Mouse (Mus musculus) embryonic facial prominence, embryonic 12.5 days (tissue): Measurements from ENCODE around the gene Atp4b. TPM values are rescaled to one million over a fixed set of nuclear protein-coding genes. Genes with fewer than 3 reads are reported as not detected.

Experiments
- ATAC-seq: fragments of 200-750 bp; cut with Nextera tagmentation; 2 replicates; pipeline ENCODE4 v1.8.0; 2017; ENCODE audit not compliant: insufficient number of reproducible peaks, insufficient read depth, low FRiP score, low TSS enrichment
- H3K27ac ChIP-seq: fragments of 300-500 bp; sonication (generic); 2 replicates; pipeline ENCODE4 v1.5.1; 2016; ENCODE audit warnings: mild to moderate bottlenecking
- H3K27me3 ChIP-seq: fragments of 300-500 bp; sonication (generic); 2 replicates; pipeline ENCODE4 v1.6.1; 2016; ENCODE audit warnings: mild to moderate bottlenecking, moderate library complexity
- H3K36me3 ChIP-seq: fragments of 300-500 bp; sonication (generic); 2 replicates; pipeline ENCODE4 v1.6.1; 2016; ENCODE audit warnings: mild to moderate bottlenecking
- H3K4me1 ChIP-seq: fragments of 300-500 bp; sonication (generic); 2 replicates; pipeline ENCODE4 v1.6.1; 2016
- H3K4me2 ChIP-seq: fragments of 300-500 bp; sonication (generic); replicated peaks from 2 replicates; pipeline ENCODE4 v1.6.1; 2016; ENCODE audit warnings: mild to moderate bottlenecking, moderate library complexity
- H3K4me3 ChIP-seq: fragments of 300-500 bp; sonication (generic); 2 replicates; pipeline ENCODE4 v1.5.1; 2016; ENCODE audit warnings: mild to moderate bottlenecking
- H3K9ac ChIP-seq: fragments of 300-500 bp; sonication (generic); 2 replicates; pipeline ENCODE4 v1.6.1; 2016; ENCODE audit warnings: mild to moderate bottlenecking, moderate library complexity
- H3K9me3 ChIP-seq: fragments of 300-500 bp; sonication (generic); 2 replicates; pipeline ENCODE4 v1.6.1; 2016; ENCODE audit warnings: mild to moderate bottlenecking, moderate library complexity
- WGBS: fragments of 180-500 bp; shearing (Covaris S2); methylation state at CpG from one replicate; pipeline ENCODE4 v1.1.7; 2016; 5-methylcytosine and 5-hydroxymethylcytosine counted together
- polyA plus RNA-seq: library from polyadenylated mRNA; unstranded; fragments of >200 nt; fragmentation: Nextera tagmentation; extraction: Ambion mirVana; gene quantifications from 2 replicates; pipeline ENCODE4 v1.2.1, GENCODE M21; 2016

The Atp4b gene
- not detected in 2 replicates for polyA plus RNA-seq

DNA sequence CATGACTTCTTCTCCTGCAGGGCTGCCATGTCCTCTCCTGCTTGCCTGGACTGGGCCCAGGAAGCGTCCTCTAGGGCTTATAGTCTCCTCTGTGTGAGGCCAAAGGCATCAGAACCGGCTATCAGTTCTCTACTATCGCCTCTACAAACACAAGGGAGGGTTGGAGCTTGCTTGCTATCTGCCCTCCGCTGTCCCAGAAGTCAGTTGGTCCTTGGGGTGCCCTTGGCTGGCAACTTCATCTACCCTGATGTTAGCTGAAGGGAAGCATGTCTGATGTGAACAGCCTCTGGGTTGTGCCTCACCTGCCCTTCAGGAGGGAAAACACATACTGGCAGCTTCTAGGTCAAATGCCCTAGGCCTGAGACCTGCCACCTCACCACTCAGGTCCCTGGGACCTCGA, at the start of gene Atp4b:
Gene Atp4b (minus strand): TSS at position 101 of the 400 bp plus-strand sequence.
- no peak for ATAC-seq
- Histone ChIP-seq H3K4me3 (no peak within 1 kb of the TSS), H3K4me2 (no peak within 1 kb of the TSS), H3K27ac (no peak within 1 kb of the TSS), H3K9ac (no peak within 1 kb of the TSS), H3K9me3 (no peaks in the 10 kb centered on the region), H3K27me3 (no peaks in the 10 kb centered on the region), H3K4me1 (no peaks in the 10 kb centered on the region), H3K36me3 (no peaks in the 10 kb centered on the region)
- WGBS, result 86% methylated on average over 5 of the region's 5 CpGs

DNA sequence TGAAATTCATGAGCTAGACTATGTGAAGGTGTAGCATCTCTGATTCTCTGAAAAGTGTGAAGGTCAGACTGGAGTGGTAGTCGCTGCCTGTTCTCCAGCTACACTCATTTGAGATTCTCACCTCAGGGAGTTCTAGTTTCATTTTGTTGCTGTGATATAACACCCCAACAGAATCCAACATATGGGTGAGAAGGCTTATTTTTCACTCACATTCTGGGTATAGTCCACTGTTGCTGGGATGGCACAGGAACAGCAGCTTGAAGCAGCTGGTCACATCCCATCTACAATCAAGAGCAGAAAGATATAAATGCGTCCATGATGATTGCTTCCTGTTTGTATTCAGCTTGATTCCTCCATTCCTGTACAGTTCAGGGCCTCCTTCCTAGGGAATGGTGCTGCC, 45.5 kb upstream of the Atp4b start:
- ATAC-seq, result no peak
- Histone ChIP-seq H3K4me3 (no peak overlapping the region), H3K4me2 (no peak overlapping the region), H3K27ac (no peak overlapping the region), H3K9me3 (no peaks in the 10 kb centered on the region), H3K9ac (no peak overlapping the region), H3K36me3 (no peaks in the 10 kb centered on the region), H3K4me1 (no peaks in the 10 kb centered on the region), H3K27me3 (peaks cover 4% of the 10 kb centered on the region)
- WGBS, result 84% methylated on average over 2 of the region's 2 CpGs

GRCm38 (mm10) chr8:13437531-13437930, 40.9 kb upstream of the Atp4b start:
- Histone ChIP-seq H3K4me2 (no peak overlapping the region), H3K27me3 (peaks cover 36% of the 10 kb centered on the region), H3K4me3 (no peak overlapping the region), H3K9me3 (no peaks in the 10 kb centered on the region), H3K9ac (no peak overlapping the region), H3K27ac (no peak overlapping the region), H3K4me1 (no peaks in the 10 kb centered on the region), H3K36me3 (no peaks in the 10 kb centered on the region)
- ATAC-seq, result no peak
- WGBS, result 67% methylated on average over 2 of the region's 2 CpGs

DNA sequence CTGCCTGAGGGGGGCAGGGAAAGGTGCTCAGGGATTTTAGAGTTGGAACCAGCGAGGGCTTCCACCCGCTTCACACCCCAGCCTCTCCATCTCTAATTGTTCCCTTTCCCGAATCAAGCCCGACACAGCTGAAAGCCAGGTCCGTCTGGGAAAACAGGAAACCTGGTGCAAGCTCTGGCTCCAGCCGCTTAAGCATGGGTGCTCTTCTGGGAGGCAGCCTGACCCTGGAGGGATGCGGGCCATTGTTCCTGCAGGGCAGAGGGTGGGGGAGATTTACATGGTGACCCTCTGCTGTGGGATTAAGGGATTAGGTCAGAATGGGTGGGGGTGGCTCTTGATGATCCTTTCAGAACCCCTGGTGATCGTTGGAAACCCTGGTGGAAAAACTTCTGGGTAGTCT, 39.4 kb upstream of the Atp4b start:
- ATAC-seq, result no peak
- H3K9ac ChIP-seq, result no peak overlapping the region
- no peak overlapping the region for H3K27ac ChIP-seq
- no peaks in the 10 kb centered on the region for H3K4me1 ChIP-seq
- peaks cover 36% of the 10 kb centered on the region for H3K27me3 ChIP-seq
- no peaks in the 10 kb centered on the region for H3K36me3 ChIP-seq
- no peak overlapping the region for H3K4me3 ChIP-seq
- no peaks in the 10 kb centered on the region for H3K9me3 ChIP-seq
- H3K4me2 ChIP-seq, result no peak overlapping the region
- WGBS, result 8% methylated on average over 8 of the region's 8 CpGs

- H3K27me3 ChIP-seq, result peaks cover 36% of the 10 kb centered on the region
These were observed 38.3 kb upstream of the Atp4b start, which contains the start of gene Tmem255b for GRCm38 (mm10) chr8:13434889-13435288. Gene Tmem255b (plus strand): TSS chr8:13435189.

DNA sequence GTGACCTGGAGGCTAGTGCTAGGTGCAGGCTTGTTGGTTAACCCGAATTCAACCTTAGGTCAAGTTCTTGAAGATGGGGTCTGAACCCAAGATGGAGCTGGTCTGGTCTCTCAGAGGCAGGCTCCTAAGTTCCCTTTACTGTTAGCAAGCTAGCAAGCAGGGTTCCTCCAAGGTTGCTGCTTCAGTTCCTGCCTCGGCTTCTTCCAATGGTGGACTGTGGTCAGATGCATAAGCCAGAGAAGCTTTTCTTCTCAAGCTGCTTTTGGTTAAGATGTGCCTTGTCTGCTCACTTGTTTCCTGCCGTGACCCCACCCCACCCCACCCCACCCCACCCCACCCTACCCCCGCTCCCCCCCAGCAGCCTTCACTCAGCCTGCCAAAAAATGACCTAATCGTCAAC, 36.5 kb upstream of the Atp4b start:
- 69% methylated on average over 4 of the region's 5 CpGs for WGBS
- ATAC-seq, result no peak

More at GRCm38 (mm10) chr8:13434889-13435288, 38.3 kb upstream of the Atp4b start, which contains the start of gene Tmem255b:
- no peak within 1 kb of the TSS for H3K9ac ChIP-seq
- no peaks in the 10 kb centered on the region for H3K9me3 ChIP-seq
- no peaks in the 10 kb centered on the region for H3K36me3 ChIP-seq
- H3K27ac ChIP-seq, result no peak within 1 kb of the TSS
- no peaks in the 10 kb centered on the region for H3K4me1 ChIP-seq
- ATAC-seq, result no peak
- 17% methylated on average over 10 of the region's 10 CpGs for WGBS
- H3K4me2 ChIP-seq, result 0 out of 2 replicates have a peak within 1 kb of the TSS, but pooled peaks have one; percentile 7
- no peak within 1 kb of the TSS for H3K4me3 ChIP-seq

DNA sequence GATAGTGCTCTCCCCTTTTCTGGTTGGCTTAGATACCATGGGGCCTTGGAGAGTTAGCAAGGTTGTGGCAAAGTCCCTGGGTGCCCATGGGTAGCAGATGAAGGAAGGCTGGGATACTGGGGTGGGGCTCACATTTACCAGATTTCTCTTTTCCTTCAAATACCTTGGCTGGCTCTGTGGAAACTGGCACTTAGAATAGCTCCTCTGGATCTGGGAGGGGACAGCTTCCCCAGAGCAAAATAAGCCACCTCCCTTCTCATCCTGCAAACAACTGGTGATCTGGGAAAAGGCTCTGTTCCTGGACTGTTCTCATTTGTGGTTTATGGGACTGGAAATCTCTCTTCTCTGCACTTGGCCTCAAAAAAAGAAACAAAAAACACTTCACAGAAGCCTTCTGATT, 34.2 kb upstream of the Atp4b start:
- ATAC-seq, result no peak
- Histone ChIP-seq H3K4me1 (no peaks in the 10 kb centered on the region), H3K4me3 (no peak overlapping the region), H3K4me2 (no peak overlapping the region), H3K27ac (no peak overlapping the region), H3K9me3 (no peaks in the 10 kb centered on the region), H3K36me3 (no peaks in the 10 kb centered on the region), H3K9ac (no peak overlapping the region), H3K27me3 (peaks cover 19% of the 10 kb centered on the region)

More for the DNA sequence above, 36.5 kb upstream of the Atp4b start:
- H3K4me3 ChIP-seq, result no peak overlapping the region
- no peaks in the 10 kb centered on the region for H3K36me3 ChIP-seq
- no peak overlapping the region for H3K4me2 ChIP-seq
- H3K27ac ChIP-seq, result no peak overlapping the region
- no peaks in the 10 kb centered on the region for H3K4me1 ChIP-seq
- no peaks in the 10 kb centered on the region for H3K9me3 ChIP-seq
- peaks cover 36% of the 10 kb centered on the region for H3K27me3 ChIP-seq
- H3K9ac ChIP-seq, result no peak overlapping the region

- Histone ChIP-seq H3K27ac (no peak overlapping the region), H3K4me3 (no peak overlapping the region), H3K4me2 (no peak overlapping the region), H3K9ac (no peak overlapping the region), H3K36me3 (no peaks in the 10 kb centered on the region), H3K9me3 (no peaks in the 10 kb centered on the region), H3K4me1 (no peaks in the 10 kb centered on the region), H3K27me3 (peaks cover 15% of the 10 kb centered on the region)
- 73% methylated on average over 7 of the region's 7 CpGs for WGBS
- ATAC-seq, result no peak
These were observed 33.8 kb upstream of the Atp4b start for GRCm38 (mm10) chr8:13430412-13430811.

- Histone ChIP-seq H3K9me3 (no peaks in the 10 kb centered on the region), H3K27ac (no peak overlapping the region), H3K27me3 (no peaks in the 10 kb centered on the region), H3K9ac (no peak overlapping the region), H3K4me2 (no peak overlapping the region), H3K4me1 (no peaks in the 10 kb centered on the region), H3K36me3 (no peaks in the 10 kb centered on the region), H3K4me3 (no peak overlapping the region)
- ATAC-seq, result no peak
- 83% methylated on average over 9 of the region's 9 CpGs for WGBS
These were observed 31.5 kb upstream of the Atp4b start for GRCm38 (mm10) chr8:13428156-13428555.

- Histone ChIP-seq H3K4me2 (no peak overlapping the region), H3K9me3 (no peaks in the 10 kb centered on the region), H3K4me3 (no peak overlapping the region), H3K4me1 (no peaks in the 10 kb centered on the region), H3K27me3 (no peaks in the 10 kb centered on the region), H3K9ac (no peak overlapping the region), H3K27ac (no peak overlapping the region), H3K36me3 (no peaks in the 10 kb centered on the region)
- ATAC-seq, result no peak
- WGBS, result 60% methylated on average over 6 of the region's 6 CpGs
These were observed 30.7 kb upstream of the Atp4b start for GRCm38 (mm10) chr8:13427351-13427750.

DNA sequence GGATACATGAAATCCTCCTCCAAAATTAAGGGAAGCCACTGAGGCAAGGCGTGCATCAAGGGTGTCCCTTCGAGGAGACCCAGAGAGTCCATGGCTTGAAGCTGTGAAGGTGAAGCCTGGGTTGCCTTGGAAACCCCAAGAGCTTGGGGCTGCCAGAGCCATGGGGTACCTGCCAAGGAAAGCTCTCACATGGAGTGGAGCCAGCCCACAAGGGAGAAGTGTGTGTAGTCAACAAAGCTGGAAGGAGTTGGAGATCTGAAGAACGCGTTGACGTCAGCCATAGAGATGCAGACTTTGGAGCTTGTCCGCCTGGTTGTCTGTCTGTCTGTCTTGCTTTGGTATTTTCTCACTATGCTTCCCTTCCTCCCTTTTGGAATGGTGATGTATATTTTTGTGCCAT, 24.3 kb upstream of the Atp4b start:
- Histone ChIP-seq H3K4me1 (no peaks in the 10 kb centered on the region), H3K9ac (no peak overlapping the region), H3K9me3 (no peaks in the 10 kb centered on the region), H3K36me3 (no peaks in the 10 kb centered on the region), H3K27me3 (no peaks in the 10 kb centered on the region), H3K4me2 (no peak overlapping the region), H3K27ac (no peak overlapping the region), H3K4me3 (no peak overlapping the region)
- 92% methylated on average over 6 of the region's 6 CpGs for WGBS
- ATAC-seq, result no peak

DNA sequence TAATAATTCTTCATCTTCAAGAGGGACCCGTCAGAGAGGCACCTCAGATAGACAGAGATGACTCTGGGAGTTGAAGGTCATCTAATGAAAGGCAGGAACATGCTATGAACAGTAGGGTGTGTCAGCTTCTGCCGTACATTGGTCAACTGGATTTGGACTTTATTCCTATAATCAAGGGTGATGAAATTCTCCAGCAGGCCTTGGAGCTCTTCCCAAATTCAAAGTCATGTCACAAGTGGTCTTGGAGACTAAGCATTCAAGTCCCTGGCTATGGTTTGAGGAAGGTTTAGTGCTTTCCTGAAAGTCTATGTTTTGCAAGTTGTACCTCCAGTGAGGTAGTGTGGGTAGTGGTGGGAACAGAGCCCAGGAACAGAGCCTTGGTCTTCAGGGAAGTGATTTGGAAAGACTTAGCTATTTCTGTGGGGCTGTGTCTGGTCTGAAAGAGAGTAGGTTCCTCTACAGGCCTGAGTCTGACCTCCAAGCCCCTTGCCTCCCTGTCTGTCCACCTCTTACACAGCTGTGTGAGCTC, 22.6 kb upstream of the Atp4b start:
- H3K9me3 ChIP-seq, result no peaks in the 10 kb centered on the region
- ATAC-seq, result no peak
- H3K4me1 ChIP-seq, result no peaks in the 10 kb centered on the region
- no peaks in the 10 kb centered on the region for H3K27me3 ChIP-seq
- H3K9ac ChIP-seq, result no peak overlapping the region
- 74% methylated on average over 2 of the region's 2 CpGs for WGBS
- no peak overlapping the region for H3K4me2 ChIP-seq
- H3K4me3 ChIP-seq, result no peak overlapping the region
- H3K36me3 ChIP-seq, result no peaks in the 10 kb centered on the region
- H3K27ac ChIP-seq, result no peak overlapping the region

DNA sequence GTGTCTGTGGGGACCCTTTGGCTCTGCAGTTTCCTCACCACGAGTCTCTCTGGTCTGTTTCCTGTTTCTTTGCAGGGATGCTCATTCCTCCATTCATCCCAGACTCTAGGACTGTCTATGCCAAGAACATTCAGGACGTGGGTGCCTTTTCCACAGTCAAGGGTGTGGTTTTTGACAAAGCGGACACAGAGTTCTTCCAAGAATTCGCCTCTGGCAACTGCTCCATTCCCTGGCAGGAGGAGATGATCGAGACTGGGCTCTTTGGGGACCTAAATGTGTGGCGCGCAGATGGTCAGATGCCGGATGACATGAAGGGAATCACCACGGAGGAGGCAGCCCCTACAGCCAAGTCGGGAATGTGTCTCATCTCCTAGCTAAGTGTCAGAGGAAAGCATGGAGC, 19.3 kb upstream of the Atp4b start:
- H3K4me3 ChIP-seq, result no peak overlapping the region
- no peaks in the 10 kb centered on the region for H3K36me3 ChIP-seq
- ATAC-seq, result no peak
- no peaks in the 10 kb centered on the region for H3K9me3 ChIP-seq
- no peaks in the 10 kb centered on the region for H3K4me1 ChIP-seq
- no peak overlapping the region for H3K27ac ChIP-seq
- no peak overlapping the region for H3K9ac ChIP-seq
- no peak overlapping the region for H3K4me2 ChIP-seq
- H3K27me3 ChIP-seq, result no peaks in the 10 kb centered on the region
- WGBS, result 77% methylated on average over 10 of the region's 10 CpGs
